Mouse (Mus musculus) gastrocnemius, postnatal 14 days (tissue): ENCODE measurements at regions not wholly inside any gene's neighbourhood (a gene's known extent, or its start where the extent isn't known, plus 50 kb on each side); places are given as distances from the start of the nearest gene placed in this dataset.

Experiments used
- DNase-seq: peaks from one replicate; pipeline ENCODE4 v3.0.0; 2021; ENCODE audit warnings: mixed read lengths
- intact Hi-C: fragments of 180-260 bp; cut with DNase I; formaldehyde crosslinking; loops from one replicate; pipeline ENCODE4 v1.15.1; 2025; ENCODE audit warnings: low total_unique reads

- no peak for DNase-seq
- intact Hi-C loops: no loop called here
Measured at GRCm38 (mm10) chr5:119497501-119497900, 173.0 kb upstream of the Tbx3 start.

- intact Hi-C loops: no loop called here
- DNase-seq: no peak
Measured at GRCm38 (mm10) chr5:119498431-119498830, 172.0 kb upstream of the Tbx3 start.

DNA sequence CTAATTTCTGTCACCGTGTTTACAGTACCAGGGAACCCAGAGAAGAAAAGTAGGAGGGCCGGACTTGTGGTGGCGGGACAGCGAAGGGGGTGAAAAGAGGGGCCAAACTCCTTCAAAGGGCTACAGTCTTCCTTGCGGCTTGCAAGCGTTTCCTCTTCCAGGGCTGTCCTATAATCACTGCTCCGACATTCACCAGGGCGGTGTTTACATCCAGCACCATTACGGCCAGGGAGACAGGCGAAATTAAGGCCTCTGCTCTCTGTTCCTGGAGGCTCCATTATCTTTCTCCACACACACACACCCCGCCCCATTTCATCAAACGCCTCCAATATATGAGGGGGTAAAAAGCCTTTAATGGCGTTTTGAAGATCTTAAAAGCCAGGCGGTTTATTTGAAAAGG lies 162.8 kb upstream of the Tbx3 start:
- intact Hi-C loops: no loop called here
- no peak for DNase-seq

DNA sequence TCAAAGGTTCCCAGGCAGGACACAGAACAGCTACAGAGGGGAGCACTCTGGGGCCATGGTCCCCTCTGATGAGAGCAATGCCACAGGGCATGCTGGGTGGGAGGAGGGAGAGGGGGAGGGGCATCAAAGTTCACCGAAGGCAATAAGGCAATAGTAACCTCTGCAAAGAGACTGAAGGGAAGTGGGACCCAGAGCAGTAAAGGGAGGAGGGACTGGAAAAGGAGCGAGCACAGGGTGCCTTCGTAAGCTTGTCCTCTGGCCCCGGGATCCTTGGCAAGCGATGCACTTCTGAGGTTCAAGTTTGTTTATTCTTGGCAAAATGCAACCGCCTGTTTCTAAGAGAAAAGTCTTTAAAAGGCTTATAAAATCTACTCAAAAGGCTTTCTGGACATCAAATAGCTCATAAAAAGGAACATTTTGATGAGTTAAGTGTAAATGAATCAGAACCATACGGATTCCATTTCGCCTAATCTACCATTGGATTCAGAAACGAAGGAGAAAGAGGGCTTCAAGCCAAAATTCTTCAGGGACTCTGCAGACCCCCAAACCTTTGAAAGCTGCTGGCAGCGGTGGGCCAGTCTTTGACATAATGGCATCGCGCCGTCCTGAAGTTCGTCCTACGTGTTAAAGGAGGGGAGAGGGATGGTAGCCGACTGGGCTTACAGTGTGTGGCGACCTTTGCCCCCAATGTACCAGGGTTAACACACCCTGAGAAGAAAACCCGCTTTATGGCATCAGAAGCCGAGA lies 151.8 kb upstream of the Tbx3 start:
- no peak for DNase-seq
- intact Hi-C loops: no loop called here

DNA sequence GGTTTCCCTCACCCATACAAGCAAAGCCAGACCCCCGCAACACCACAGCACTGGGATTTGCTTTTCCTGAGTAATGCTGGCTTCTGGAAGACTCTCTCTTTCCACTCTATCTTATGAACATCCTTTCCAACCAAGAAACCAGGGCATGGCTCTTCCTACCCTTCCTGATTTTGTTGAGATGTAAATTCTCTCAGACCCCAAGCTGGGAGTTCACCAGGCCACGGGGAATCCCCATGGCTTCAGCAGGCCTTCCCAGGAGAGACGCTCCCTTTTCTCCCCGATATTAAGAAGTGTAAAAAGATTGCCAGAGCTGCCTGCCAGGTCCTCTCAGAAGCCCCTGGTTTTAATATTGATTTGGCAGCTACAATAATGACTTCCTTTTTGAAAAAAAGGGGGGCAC lies 146.3 kb upstream of the Tbx3 start:
- intact Hi-C loops: no loop called here
- no peak for DNase-seq

DNA sequence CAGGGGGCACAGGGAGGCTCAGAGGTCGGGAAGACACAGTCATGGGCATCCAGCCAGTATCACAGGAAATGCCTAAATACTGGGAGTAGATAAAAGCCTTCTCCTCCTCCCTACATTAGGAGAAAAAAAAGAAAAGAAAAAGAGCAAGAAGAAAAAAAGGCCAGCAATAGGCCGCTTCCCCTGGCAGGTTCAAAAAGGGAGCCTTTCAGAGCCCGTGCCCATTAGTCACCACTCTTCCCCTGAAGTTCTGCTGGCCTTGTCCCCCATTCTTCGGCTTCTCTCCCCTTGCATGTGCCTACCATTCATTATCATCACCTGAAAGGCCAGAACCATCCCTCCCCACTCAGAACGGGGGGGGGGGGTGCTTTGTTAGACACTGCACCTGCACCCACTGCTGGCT lies 144.5 kb upstream of the Tbx3 start:
- intact Hi-C loops: no loop called here
- DNase-seq: no peak

GRCm38 (mm10) chr5:119530009-119530408 lies 140.5 kb upstream of the Tbx3 start:
- intact Hi-C loops: no loop called here
- no peak for DNase-seq

DNA sequence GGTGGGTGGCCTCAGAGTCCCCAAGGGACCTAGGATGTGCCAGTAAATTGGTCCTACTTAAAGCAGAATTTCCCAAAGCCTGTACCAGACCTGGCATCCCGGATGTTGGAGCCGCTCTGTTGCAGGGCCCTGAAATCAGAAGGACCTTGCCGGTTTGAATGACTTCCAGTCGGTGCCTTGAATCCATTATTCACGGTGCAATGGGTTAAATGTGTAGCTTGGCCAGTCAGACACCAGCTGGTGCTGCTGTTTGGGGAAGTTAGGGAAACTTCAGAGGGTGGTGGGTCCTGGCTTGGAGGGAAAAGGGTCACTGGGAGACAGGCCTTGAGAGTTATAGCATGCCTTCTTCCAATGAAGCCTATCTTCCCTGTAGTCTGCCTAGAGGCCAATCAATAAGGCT lies 135.5 kb upstream of the Tbx3 start:
- DNase-seq: no peak
- intact Hi-C loops: no loop called here

DNA sequence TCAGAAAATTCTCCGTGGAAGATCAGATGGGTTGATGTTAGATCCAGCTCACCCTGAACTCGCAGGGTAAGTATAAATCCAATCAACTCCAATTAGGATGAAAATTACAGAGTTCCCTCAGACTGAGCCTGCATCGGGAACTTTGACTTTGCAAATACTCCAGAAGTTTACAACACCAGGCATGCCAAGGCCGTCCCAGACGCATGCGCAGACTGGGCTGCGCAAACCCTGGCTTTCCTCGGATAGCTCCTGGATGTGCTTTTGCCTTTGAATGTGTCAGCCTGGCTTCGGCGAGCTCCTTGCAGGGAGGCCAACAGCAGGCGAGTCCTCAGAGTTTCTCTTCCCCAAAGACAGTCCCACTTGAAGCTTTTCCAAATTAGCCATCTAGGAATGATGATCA lies 127.6 kb upstream of the Tbx3 start:
- intact Hi-C loops: no loop called here
- DNase-seq: no peak

GRCm38 (mm10) chr5:119543716-119544115 lies 126.8 kb upstream of the Tbx3 start:
- intact Hi-C loops: no loop called here

GRCm38 (mm10) chr5:119544681-119545080 lies 125.8 kb upstream of the Tbx3 start:
- intact Hi-C loops: no loop called here
- DNase-seq: peak; percentile 35

More at GRCm38 (mm10) chr5:119543716-119544115, 126.8 kb upstream of the Tbx3 start:
- DNase-seq: no peak

DNA sequence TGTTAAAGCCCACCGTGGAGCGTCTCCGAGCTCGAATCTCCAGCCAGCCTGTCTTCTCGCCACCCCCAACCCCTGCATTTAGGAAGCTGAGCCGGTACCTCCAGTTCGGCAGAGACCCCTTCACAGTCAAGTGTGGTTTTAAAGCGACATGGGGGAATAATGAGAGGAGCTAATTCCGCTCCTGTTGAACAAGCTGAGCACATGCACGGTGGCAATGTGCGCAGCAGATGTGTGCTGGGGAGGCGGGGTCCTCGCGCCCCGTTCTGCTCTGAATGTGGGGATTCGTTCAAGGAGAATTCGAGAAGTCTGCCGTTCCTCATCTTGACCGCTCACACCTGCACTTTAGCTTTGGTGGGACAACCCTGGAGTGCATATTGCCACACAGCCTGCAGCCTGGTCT lies 123.4 kb upstream of the Tbx3 start:
- no peak for DNase-seq
- intact Hi-C loops: no loop called here

- DNase-seq: no peak
- intact Hi-C loops: no loop called here
Measured at GRCm38 (mm10) chr5:119550916-119551315, 119.6 kb upstream of the Tbx3 start.

GRCm38 (mm10) chr5:119553469-119553868 lies 117.0 kb upstream of the Tbx3 start:
- DNase-seq: peak; percentile 19
- intact Hi-C loops: no loop called here

- intact Hi-C loops: no loop called here
Measured at GRCm38 (mm10) chr5:119557071-119557470, 113.4 kb upstream of the Tbx3 start.

GRCm38 (mm10) chr5:119559696-119560095 lies 110.8 kb upstream of the Tbx3 start:
- intact Hi-C loops: no loop called here

More at GRCm38 (mm10) chr5:119557071-119557470, 113.4 kb upstream of the Tbx3 start:
- DNase-seq: no peak

DNA sequence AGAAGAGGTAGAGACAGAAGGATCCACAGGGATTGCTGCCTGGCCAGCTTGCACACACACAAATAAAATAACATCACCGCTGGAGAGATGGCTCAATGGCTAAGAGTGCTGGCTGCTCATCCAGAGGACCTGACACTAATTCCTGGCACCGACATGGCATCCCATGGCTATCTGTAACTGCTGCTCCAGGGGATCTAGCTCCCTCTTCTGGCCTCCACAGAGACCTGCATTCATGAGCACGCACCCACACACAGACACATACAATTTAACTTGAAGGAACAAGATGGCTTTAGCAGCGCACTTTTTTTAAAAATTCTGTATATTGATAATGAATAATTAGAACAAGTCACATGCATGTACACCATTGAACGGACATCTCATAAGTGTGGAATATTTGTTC lies 110.1 kb upstream of the Tbx3 start:
- intact Hi-C loops: no loop called here
- DNase-seq: no peak

More at GRCm38 (mm10) chr5:119559696-119560095, 110.8 kb upstream of the Tbx3 start:
- DNase-seq: no peak

- DNase-seq: no peak
- intact Hi-C loops: no loop called here
Measured at GRCm38 (mm10) chr5:119561531-119561930, 108.9 kb upstream of the Tbx3 start.

- intact Hi-C loops: no loop called here
- peak; percentile 49 for DNase-seq
Measured at GRCm38 (mm10) chr5:119563510-119564351, 106.7 kb upstream of the Tbx3 start.

DNA sequence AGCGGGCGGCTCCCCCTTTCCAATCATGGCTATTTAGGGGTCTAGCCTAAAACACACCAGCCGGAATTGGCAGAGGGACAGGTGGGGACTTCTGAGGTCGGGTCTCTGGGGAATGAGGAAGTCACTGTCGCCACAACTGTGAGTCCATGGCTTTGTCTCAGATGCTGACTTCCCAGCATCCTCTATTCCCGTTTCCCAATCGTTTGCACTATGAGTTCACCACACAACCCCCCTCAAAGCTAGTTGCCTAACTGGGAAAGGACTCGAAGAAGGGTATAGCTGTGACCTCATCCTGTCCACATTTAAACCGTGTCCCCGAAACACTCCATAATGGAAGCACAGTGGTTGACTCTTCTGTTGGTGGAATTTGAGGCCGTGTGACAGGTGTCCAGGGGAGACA lies 102.8 kb upstream of the Tbx3 start:
- intact Hi-C loops: no loop called here
- no peak for DNase-seq

DNA sequence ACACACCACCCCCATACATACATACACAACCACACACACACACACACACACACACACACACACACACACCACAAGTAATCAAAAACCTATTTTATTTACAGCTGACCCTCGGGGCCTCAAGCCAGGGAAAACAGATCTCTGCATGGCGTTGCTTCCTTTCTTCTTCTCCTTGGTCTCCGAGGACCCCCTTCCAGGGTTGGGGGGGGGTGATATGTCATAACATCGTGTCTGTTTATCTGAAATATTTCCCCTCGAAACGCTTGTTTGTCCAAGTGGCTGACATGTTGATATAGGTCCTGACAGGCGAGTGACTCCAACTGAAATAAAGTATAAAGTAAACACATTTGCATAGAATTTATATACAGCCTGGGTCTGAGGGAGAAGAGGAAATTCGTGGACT lies 100.4 kb upstream of the Tbx3 start:
- no peak for DNase-seq
- intact Hi-C loops: no loop called here
